Mouse (Mus musculus): Measurements from ENCODE around the gene Ces3a. TPM values are rescaled to one million over a fixed set of nuclear protein-coding genes. Genes with fewer than 3 reads are reported as not detected.
"Not testable (repeated sequence)": the region's sequence is repeated elsewhere in the genome, so short reads cannot be mapped to it uniquely, and the experiment has no call there.

The Ces3a gene
- polyA plus RNA-seq, 1 experiment from 2014 or later = 102 TPM

DNA sequence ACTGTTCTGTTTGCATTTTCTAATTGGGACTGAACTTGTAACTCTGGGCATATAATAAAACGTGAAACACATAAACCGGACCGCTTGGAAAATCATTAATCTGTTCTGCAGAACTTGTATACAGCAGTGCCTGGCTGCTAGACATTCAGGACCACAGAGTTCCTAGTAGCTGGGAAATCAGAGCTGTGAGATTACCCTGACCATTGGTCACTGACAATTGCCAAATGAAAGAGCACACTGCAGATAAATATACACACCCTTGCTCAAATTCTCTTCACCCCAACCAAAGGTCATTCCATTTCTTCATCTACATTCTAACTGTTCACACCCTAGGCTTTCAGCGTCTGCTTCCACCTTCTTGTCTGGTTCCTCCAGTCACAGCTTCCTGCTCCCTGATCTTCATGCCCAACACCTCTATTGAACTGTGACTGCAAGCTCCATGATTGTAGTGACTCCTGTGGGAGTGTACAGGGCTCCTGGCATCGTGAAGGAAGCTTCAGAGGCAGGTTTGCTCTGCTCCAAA is 32.5 kb downstream of the Ces3a start:
- Histone ChIP-seq H3K4me1 (ENCODE audit: insufficient read depth) (no peaks in the 10 kb centered on the region), H3K9me3 (ENCODE audit: low read length) (no peaks in the 10 kb centered on the region), H3K27ac (ENCODE audit: low read depth) (no peak overlapping the region), H3K4me2 (ENCODE audit: low read depth, low read length) (no peak overlapping the region), H3K9ac (replicated peaks) (no peak overlapping the region), H3K36me3 (replicated peaks; ENCODE audit: insufficient read depth, low read length) (no peaks in the 10 kb centered on the region), H3K27me3 (ENCODE audit: insufficient read depth, low read length) (no peaks in the 10 kb centered on the region), H3K4me3 (ENCODE audit: low read depth, low read length) (no peak overlapping the region)
- WGBS (ENCODE audit: insufficient replicate concordance) = 55% methylated on average over 5 of the region's 5 CpGs
- DNase-seq (no peak), ATAC-seq (peak; percentile 53; the same call in 1 of the 2 replicates)
- no peak for TF ChIP-seq CTCF (IDR thresholded peaks at IDR 0.05; ENCODE audit: low read depth)
- no peak for TF ChIP-seq EP300 (IDR thresholded peaks at IDR 0.05; ENCODE audit: low read depth)

GRCm38 (mm10) chr8:105083449-105084050 is 35.1 kb downstream of the Ces3a start, which contains the start of gene Ces3b:
Gene Ces3b, plus strand, starts transcription at chr8:105083753.
- no peaks in the 10 kb centered on the region for H3K9me3 ChIP-seq (ENCODE audit: low read length)
- no peaks in the 10 kb centered on the region for H3K4me1 ChIP-seq (ENCODE audit: insufficient read depth)
- no peak within 1 kb of the TSS for H3K27ac ChIP-seq (ENCODE audit: low read depth)
- H3K36me3 ChIP-seq (replicated peaks; ENCODE audit: insufficient read depth, low read length) = no peaks in the 10 kb centered on the region
- no peak for TF ChIP-seq CTCF (IDR thresholded peaks at IDR 0.05; ENCODE audit: low read depth)
- no peak for TF ChIP-seq EP300 (IDR thresholded peaks at IDR 0.05; ENCODE audit: low read depth)
- H3K27me3 ChIP-seq (ENCODE audit: insufficient read depth, low read length) = no peaks in the 10 kb centered on the region
- WGBS (ENCODE audit: insufficient replicate concordance) = 55% methylated on average over 7 of the region's 7 CpGs
- H3K9ac ChIP-seq (replicated peaks) = no peak within 1 kb of the TSS
- H3K4me2 ChIP-seq (ENCODE audit: low read depth, low read length) = no peak within 1 kb of the TSS
- ATAC-seq (no peak), DNase-seq (no peak)
- H3K4me3 ChIP-seq (ENCODE audit: low read depth, low read length) = no peak within 1 kb of the TSS

DNA sequence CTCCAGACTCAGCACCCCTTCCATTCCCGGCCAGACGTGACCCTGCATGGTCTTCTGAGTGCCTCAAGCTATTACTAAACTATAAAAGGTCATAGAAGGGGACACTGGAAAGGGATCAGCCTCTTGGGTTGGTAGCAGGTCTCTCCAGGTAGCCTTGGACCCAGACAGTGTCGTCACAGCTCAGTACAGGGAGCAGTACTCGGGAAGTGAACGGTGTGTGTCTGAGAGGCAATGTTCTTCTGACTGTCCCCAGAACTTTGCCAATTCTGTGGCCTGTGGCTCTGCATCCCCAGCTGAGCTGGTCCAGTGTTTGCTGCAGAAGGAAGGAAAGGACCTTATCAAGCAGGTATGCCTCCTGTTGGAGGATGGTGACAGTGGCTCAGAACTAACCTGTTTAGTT is 39.8 kb downstream of the Ces3a start:
- not testable (repeated sequence) for H3K4me3 ChIP-seq (ENCODE audit: low read depth, low read length); H3K27ac ChIP-seq (ENCODE audit: low read depth); ATAC-seq; H3K4me2 ChIP-seq (ENCODE audit: low read depth, low read length); H3K4me1 ChIP-seq (ENCODE audit: insufficient read depth); H3K9me3 ChIP-seq (ENCODE audit: low read length); H3K27me3 ChIP-seq (ENCODE audit: insufficient read depth, low read length); H3K36me3 ChIP-seq (replicated peaks; ENCODE audit: insufficient read depth, low read length); DNase-seq; H3K9ac ChIP-seq (replicated peaks)
- WGBS (ENCODE audit: insufficient replicate concordance) = 83% methylated on average over 5 of the region's 5 CpGs

GRCm38 (mm10) chr8:105088581-105088980 is 40.2 kb downstream of the Ces3a start:
- no peak for TF ChIP-seq CTCF (IDR thresholded peaks at IDR 0.05; ENCODE audit: low read depth)
- no peak for TF ChIP-seq EP300 (IDR thresholded peaks at IDR 0.05; ENCODE audit: low read depth)
- ATAC-seq (no peak), DNase-seq (no peak)
- 52% methylated on average over 4 of the region's 4 CpGs for WGBS (ENCODE audit: insufficient replicate concordance)
- H3K9me3 ChIP-seq (ENCODE audit: low read length) = no peaks in the 10 kb centered on the region
- no peaks in the 10 kb centered on the region for H3K36me3 ChIP-seq (replicated peaks; ENCODE audit: insufficient read depth, low read length)
- H3K4me1 ChIP-seq (ENCODE audit: insufficient read depth) = no peaks in the 10 kb centered on the region
- no peak overlapping the region for H3K4me2 ChIP-seq (ENCODE audit: low read depth, low read length)
- no peak overlapping the region for H3K4me3 ChIP-seq (ENCODE audit: low read depth, low read length)
- no peak overlapping the region for H3K9ac ChIP-seq (replicated peaks)
- H3K27ac ChIP-seq (ENCODE audit: low read depth) = no peak overlapping the region
- H3K27me3 ChIP-seq (ENCODE audit: insufficient read depth, low read length) = no peaks in the 10 kb centered on the region

DNA sequence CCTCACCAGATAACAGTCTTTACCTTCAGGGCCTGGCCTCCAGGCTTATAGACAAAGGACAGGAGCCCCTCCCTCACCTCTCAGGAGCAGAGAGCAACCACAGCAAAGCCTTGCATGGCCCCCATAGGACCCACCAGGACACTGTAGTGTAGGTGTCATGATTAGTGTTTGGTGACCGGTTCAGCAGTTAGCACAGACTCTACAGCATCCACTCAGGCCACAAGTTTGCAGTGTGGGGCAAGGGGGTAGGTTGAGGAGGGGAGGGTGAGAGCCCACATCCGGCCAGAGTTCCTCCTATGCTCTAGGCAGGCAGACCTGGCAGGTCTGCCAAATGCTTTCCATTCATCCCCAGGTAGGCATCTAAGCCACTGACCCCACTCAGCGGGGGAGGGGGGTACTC is 45.6 kb downstream of the Ces3a start:
- Histone ChIP-seq H3K9me3 (ENCODE audit: low read length) (no peaks in the 10 kb centered on the region), H3K27me3 (ENCODE audit: insufficient read depth, low read length) (no peaks in the 10 kb centered on the region), H3K9ac (replicated peaks) (no peak overlapping the region), H3K4me1 (ENCODE audit: insufficient read depth) (no peaks in the 10 kb centered on the region), H3K36me3 (replicated peaks; ENCODE audit: insufficient read depth, low read length) (no peaks in the 10 kb centered on the region), H3K4me2 (ENCODE audit: low read depth, low read length) (no peak overlapping the region), H3K27ac (ENCODE audit: low read depth) (no peak overlapping the region), H3K4me3 (ENCODE audit: low read depth, low read length) (no peak overlapping the region)
- TF ChIP-seq CTCF (IDR thresholded peaks at IDR 0.05; ENCODE audit: low read depth) (no peak), EP300 (IDR thresholded peaks at IDR 0.05; ENCODE audit: low read depth) (no peak)
- ATAC-seq = no peak
- WGBS (ENCODE audit: insufficient replicate concordance) = 66% methylated on average over 3 of the region's 3 CpGs
- DNase-seq = peak; percentile 7

GRCm38 (mm10) chr8:105102101-105102785 is 53.8 kb downstream of the Ces3a start:
- not testable (repeated sequence) for H3K27ac ChIP-seq (ENCODE audit: low read depth); H3K9me3 ChIP-seq (ENCODE audit: low read length); H3K27me3 ChIP-seq (ENCODE audit: insufficient read depth, low read length); H3K36me3 ChIP-seq (replicated peaks; ENCODE audit: insufficient read depth, low read length); H3K4me1 ChIP-seq (ENCODE audit: insufficient read depth); DNase-seq; H3K9ac ChIP-seq (replicated peaks); ATAC-seq; H3K4me3 ChIP-seq (ENCODE audit: low read depth, low read length); H3K4me2 ChIP-seq (ENCODE audit: low read depth, low read length)
- WGBS (ENCODE audit: insufficient replicate concordance) = 70% methylated on average over 4 of the region's 4 CpGs

GRCm38 (mm10) chr8:105103701-105104100 is 55.3 kb downstream of the Ces3a start:
- not testable (repeated sequence) for H3K27me3 ChIP-seq (ENCODE audit: insufficient read depth, low read length); H3K4me1 ChIP-seq (ENCODE audit: insufficient read depth); H3K36me3 ChIP-seq (replicated peaks; ENCODE audit: insufficient read depth, low read length); H3K9me3 ChIP-seq (ENCODE audit: low read length); H3K9ac ChIP-seq (replicated peaks); H3K4me2 ChIP-seq (ENCODE audit: low read depth, low read length); DNase-seq; H3K4me3 ChIP-seq (ENCODE audit: low read depth, low read length)
- peak; percentile 79 for ATAC-seq
- 48% methylated on average over 5 of the region's 5 CpGs for WGBS (ENCODE audit: insufficient replicate concordance)
- H3K27ac ChIP-seq (ENCODE audit: low read depth) = peak overlapping the region; percentile 72
